Mouse (Mus musculus): ENCODE data around the gene S100a9.

Gene S100a9

DNA sequence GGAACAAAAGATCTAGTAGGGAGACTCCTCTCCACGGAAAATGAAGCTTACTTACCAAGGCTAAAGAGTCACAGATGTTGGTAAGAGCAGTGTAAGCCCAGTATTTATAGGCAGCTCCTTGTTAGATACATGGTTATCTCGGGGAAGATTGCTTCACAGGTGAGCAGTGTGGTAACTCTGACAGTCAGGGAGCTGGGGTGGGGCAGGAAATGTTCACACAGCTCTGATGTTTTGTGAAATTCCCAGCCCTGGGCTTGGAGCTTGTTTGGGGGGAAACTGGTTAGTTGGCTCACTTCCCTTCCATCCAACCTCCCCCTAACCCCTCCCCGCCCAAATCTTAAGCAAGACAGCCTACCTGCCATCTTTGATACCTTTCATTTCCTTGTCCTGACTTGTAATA, at the start of gene S100a9:
TSS of gene S100a9 (minus strand) at position 109 of the 400 bp plus-strand sequence.
- in situ Hi-C loops (cut with MboI; ENCODE audit: low sequenced_read_pairs) = no loop called here

DNA sequence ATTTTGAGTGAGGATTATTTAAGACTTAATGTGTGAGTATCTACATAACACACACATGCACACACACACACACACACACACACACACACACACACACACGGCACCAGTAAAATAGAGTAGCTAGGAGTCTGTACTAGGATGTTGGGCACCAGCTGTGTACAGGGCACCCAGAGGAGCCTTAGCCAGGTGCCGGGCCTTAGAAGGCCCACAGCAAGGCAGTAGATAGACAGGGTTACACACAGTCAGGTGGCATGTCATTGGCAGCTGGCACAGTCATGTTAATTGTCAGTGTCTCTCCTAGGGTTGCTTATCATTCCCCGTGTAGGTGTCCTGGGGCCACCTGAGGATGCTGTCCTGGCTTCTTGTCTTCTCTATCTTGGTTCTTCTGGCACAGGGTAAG, 31.1 kb upstream of the S100a9 start, which contains the start of gene Pglyrp4:
TSS of gene Pglyrp4 (plus strand) at position 301 of the 400 bp plus-strand sequence.
- in situ Hi-C loops (cut with MboI; ENCODE audit: low sequenced_read_pairs) = no loop called here

- in situ Hi-C loops (cut with MboI; ENCODE audit: low sequenced_read_pairs) = no loop called here
Observed at GRCm38 (mm10) chr3:90709591-90710460, 14.3 kb upstream of the S100a9 start.

GRCm38 (mm10) chr3:90708523-90709202, 13.1 kb upstream of the S100a9 start:
- in situ Hi-C loops (cut with MboI; ENCODE audit: low sequenced_read_pairs) = no loop called here

- in situ Hi-C loops (cut with MboI; ENCODE audit: low sequenced_read_pairs) = no loop called here
Observed at GRCm38 (mm10) chr3:90702244-90702643, 6.7 kb upstream of the S100a9 start.

- in situ Hi-C loops (cut with MboI; ENCODE audit: low sequenced_read_pairs) = no loop called here
Observed at GRCm38 (mm10) chr3:90693496-90693895, 2.0 kb downstream of the S100a9 start.

- in situ Hi-C loops (cut with MboI; ENCODE audit: low sequenced_read_pairs) = no loop called here
Observed at GRCm38 (mm10) chr3:90686835-90687234, 8.7 kb downstream of the S100a9 start.

GRCm38 (mm10) chr3:90683929-90684328, 11.6 kb downstream of the S100a9 start:
- in situ Hi-C loops (cut with MboI; ENCODE audit: low sequenced_read_pairs) = no loop called here

DNA sequence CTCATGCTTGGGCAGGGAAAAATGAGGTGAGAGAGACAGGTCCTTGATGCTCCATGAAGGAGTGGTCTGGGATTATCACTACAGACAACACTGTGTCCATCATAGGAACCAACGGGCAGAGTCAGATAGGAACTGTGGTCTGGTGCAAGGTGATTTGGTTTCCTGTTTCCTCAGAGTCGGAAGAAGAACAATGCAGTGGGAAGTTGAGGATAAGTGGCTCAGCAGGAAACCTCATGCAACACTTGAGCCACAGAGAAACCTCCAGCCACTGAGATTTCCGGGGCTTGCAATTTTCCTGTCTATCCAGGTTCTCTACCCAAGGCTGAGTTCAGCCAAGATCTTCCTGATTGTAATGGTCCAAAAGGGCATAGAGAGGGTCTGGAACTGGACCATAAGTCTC, 16.9 kb downstream of the S100a9 start:
- in situ Hi-C loops (cut with MboI; ENCODE audit: low sequenced_read_pairs) = no loop called here

DNA sequence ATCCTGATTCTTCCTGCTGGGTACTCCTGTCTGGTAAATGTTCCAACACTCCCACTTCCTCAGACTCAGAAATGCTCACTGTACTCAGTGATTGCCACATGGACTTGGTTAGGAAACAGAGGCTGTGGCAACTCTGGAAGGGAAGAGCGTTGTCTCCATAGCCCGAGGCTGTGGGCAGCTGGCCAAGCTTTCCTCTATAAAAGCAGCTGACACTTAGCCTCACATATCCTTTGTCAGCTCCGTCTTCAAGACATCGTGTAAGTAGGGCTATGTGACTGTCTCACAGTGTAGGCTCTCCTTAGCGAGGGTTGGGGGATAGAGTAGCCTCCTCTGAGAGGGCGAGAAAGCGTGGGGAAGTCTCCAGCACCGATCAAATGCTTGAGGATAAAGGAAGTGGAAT, 26.7 kb downstream of the S100a9 start, which contains the start of gene S100a8:
TSS of gene S100a8 (plus strand) at position 133 of the 400 bp plus-strand sequence.
- in situ Hi-C loops (cut with MboI; ENCODE audit: low sequenced_read_pairs) = no loop called here

DNA sequence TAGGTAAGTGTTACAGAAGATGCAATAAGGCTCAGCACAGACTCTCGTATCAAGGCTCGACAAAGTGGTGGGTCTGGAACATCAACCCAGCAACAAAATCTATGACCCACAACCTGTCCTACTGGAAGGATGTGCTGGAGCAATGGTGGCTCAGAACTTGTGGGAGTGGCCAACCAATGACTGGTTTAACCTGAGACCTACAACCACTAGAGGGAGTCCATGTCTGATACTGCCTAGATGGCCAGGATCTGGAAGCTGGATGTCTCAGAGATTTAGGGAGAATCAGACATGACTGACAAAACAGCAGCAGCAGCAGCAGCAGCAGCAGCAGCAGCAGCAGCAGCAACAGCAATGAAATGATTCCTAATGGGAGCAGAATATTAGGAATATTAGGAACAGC, 31.3 kb downstream of the S100a9 start:
- in situ Hi-C loops (cut with MboI; ENCODE audit: low sequenced_read_pairs) = no loop called here

DNA sequence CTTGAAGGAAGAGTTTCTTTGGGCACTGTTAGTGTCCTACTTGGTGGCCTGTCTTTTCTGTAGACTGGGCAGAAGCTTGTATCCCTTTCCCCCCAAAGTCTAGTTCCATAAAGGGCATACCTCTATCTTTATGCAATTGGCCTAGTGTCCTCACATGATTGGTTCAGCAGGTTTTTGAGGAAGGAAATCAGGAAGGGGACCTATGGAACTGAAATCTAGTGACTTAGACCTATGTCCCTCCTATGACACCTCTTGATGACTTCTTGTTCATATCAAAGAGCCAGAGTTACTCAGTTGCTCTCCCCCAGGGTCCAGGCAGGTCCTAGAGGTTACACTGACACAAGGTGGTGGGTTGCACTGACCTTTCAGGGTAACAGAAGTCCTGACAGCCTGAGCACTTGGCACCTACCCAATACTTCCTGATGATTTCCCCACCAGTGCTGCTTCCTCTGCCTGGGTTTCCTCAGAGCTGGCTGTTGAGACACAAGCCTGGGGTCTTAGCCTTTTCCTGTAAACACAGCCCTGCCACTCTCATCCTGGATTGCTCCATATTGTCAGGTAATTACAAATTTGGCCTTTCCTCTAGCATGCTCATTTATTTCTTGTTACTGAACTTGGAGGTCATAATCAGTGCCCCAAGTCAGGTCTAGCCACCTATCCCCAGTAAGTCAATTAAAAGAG, 36.0 kb downstream of the S100a9 start:
- in situ Hi-C loops (cut with MboI; ENCODE audit: low sequenced_read_pairs) = no loop called here

GRCm38 (mm10) chr3:90657405-90657804, 38.1 kb downstream of the S100a9 start:
- in situ Hi-C loops (cut with MboI; ENCODE audit: low sequenced_read_pairs) = no loop called here

- in situ Hi-C loops (cut with MboI; ENCODE audit: low sequenced_read_pairs) = no loop called here
Observed at GRCm38 (mm10) chr3:90653717-90654116, 41.8 kb downstream of the S100a9 start, which contains the start of gene S100a7a. S100a7a (plus strand) TSS chr3:90654017.

GRCm38 (mm10) chr3:90652878-90653508, 42.5 kb downstream of the S100a9 start:
- in situ Hi-C loops (cut with MboI; ENCODE audit: low sequenced_read_pairs) = no loop called here

GRCm38 (mm10) chr3:90649832-90650231, 45.7 kb downstream of the S100a9 start:
- in situ Hi-C loops (cut with MboI; ENCODE audit: low sequenced_read_pairs) = no loop called here

GRCm38 (mm10) chr3:90648981-90649380, 46.5 kb downstream of the S100a9 start:
- in situ Hi-C loops (cut with MboI; ENCODE audit: low sequenced_read_pairs) = no loop called here

- in situ Hi-C loops (cut with MboI; ENCODE audit: low sequenced_read_pairs) = no loop called here
Observed at GRCm38 (mm10) chr3:90647291-90647690, 48.2 kb downstream of the S100a9 start.

- in situ Hi-C loops (cut with MboI; ENCODE audit: low sequenced_read_pairs) = no loop called here
Observed at GRCm38 (mm10) chr3:90644220-90644619, 51.3 kb downstream of the S100a9 start.

All from CH12F3 (cell line).